In genomic region chr1:98086456-98086855, GRCm38 (mm10) we compare ENCODE assay signal across 19 mouse cellular contexts.
"Had no signal": no experiment of that assay in that cellular context is flagged by ENCODE, and none has a peak within 500 bp of the region (broad histone marks: within the 10 kb centered on the region; RNA-seq: fewer than 3 reads in every experiment).

No protein-coding gene starts in this region.

- H3K4me3 ChIP-seq: midbrain, embryonic 10.5 days; midbrain, embryonic 12.5 days; myocyte; neural tube, embryonic 13.5 days; neural tube, embryonic 15.5 days had no signal

- H3K4me2 ChIP-seq: lung, embryonic 14.5 days; midbrain, embryonic 12.5 days; neural tube, embryonic 13.5 days; neural tube, embryonic 15.5 days had no signal

- H3K9ac ChIP-seq: lung, embryonic 14.5 days; midbrain, embryonic 12.5 days; neural tube, embryonic 13.5 days; neural tube, embryonic 15.5 days had no signal

- H3K27me3 ChIP-seq: midbrain, embryonic 12.5 days; neural tube, embryonic 13.5 days; neural tube, embryonic 15.5 days had no signal

- ATAC-seq: midbrain, embryonic 16.5 days had no signal

- H3K9me3 ChIP-seq: midbrain, embryonic 10.5 days; midbrain, embryonic 12.5 days; neural tube, embryonic 13.5 days; neural tube, embryonic 15.5 days had no signal

- H3K27ac ChIP-seq: midbrain, embryonic 10.5 days; midbrain, embryonic 12.5 days; neural tube, embryonic 15.5 days had no signal

- DNase-seq: lung, adult 18-20 months; lung, embryonic 14.5 days; lung, postnatal 10 days; lung, postnatal 4 days; midbrain, embryonic 14.5 days; retina, postnatal 1 day; right cerebral cortex, adult 18-20 months; right cerebral cortex, postnatal 25 days; right cerebral cortex, postnatal 4 days; spleen, adult 18-20 months; thymus, adult 18-20 months; thymus, postnatal 14 days; thymus, postnatal 4 days had no signal

- H3K36me3 ChIP-seq: midbrain, embryonic 10.5 days; midbrain, embryonic 12.5 days; neural tube, embryonic 13.5 days; neural tube, embryonic 15.5 days had no signal
